Mouse (Mus musculus): Measurements from ENCODE around the gene Psma3. TPM values are rescaled to one million over a fixed set of nuclear protein-coding genes. Genes with fewer than 3 reads are reported as not detected.
"Not testable (repeated sequence)": the region's sequence is repeated elsewhere in the genome, so short reads cannot be mapped to it uniquely, and the experiment has no call there.

Psma3 gene
- polyA plus RNA-seq, 1 experiment from 2014 or later = 599 TPM

DNA sequence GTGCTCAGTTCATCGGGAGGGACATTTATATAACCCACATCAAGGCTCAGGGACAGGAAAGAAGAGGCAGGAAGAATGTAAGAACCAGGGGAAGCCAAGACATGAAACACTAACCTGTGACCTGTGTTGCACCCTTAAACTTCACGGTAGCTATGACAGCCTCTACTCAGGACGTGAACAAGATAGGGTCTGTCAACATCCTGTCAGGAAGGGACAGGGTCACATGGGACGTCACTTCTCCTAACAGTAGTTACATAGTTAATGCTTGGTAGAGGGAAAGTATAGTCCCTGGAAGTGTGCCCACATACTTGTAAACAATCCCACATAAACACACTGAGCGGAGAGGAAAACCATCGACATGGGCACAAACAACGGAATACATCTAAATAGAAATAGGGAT is 32.5 kb downstream of the Psma3 start:
- H3K4me1 ChIP-seq (replicated peaks) = peaks cover 2% of the 10 kb centered on the region
- H3K27me3 ChIP-seq = no peaks in the 10 kb centered on the region
- no peak overlapping the region for H3K4me2 ChIP-seq
- H3K27ac ChIP-seq = no peak overlapping the region
- no peak for ATAC-seq (ENCODE audit: low FRiP score)
- no peaks in the 10 kb centered on the region for H3K9me3 ChIP-seq
- peaks cover 71% of the 10 kb centered on the region for H3K36me3 ChIP-seq
- no peak overlapping the region for H3K9ac ChIP-seq
- H3K4me3 ChIP-seq = no peak overlapping the region
- WGBS = 90% methylated on average over 7 of the region's 7 CpGs

DNA sequence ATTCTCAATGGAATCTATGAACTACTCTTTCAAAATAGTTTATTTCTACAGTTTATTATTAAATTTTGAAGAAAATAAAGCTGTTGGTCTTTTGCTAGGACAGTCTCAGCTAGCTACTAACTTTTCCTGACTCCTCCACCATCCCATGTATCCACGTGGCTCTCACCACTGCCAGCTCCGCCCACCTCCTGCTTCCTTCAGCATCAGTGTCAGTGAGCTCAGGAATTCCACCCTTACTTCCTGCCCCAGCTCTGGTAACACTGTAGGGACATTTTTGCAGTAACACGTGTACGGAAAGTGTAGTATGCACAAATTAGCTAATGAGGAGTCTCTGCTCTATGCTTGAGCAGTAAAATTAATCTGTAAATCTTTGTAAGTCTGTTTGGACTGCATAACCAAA is 35.3 kb downstream of the Psma3 start:
- H3K4me1 ChIP-seq (replicated peaks) = peaks cover 26% of the 10 kb centered on the region
- H3K36me3 ChIP-seq = peaks cover 61% of the 10 kb centered on the region
- WGBS = 70% methylated on average over 4 of the region's 4 CpGs
- no peak overlapping the region for H3K4me2 ChIP-seq
- no peaks in the 10 kb centered on the region for H3K9me3 ChIP-seq
- no peak overlapping the region for H3K9ac ChIP-seq
- no peak for ATAC-seq (ENCODE audit: low FRiP score)
- H3K4me3 ChIP-seq = no peak overlapping the region
- no peak overlapping the region for H3K27ac ChIP-seq
- no peaks in the 10 kb centered on the region for H3K27me3 ChIP-seq

DNA sequence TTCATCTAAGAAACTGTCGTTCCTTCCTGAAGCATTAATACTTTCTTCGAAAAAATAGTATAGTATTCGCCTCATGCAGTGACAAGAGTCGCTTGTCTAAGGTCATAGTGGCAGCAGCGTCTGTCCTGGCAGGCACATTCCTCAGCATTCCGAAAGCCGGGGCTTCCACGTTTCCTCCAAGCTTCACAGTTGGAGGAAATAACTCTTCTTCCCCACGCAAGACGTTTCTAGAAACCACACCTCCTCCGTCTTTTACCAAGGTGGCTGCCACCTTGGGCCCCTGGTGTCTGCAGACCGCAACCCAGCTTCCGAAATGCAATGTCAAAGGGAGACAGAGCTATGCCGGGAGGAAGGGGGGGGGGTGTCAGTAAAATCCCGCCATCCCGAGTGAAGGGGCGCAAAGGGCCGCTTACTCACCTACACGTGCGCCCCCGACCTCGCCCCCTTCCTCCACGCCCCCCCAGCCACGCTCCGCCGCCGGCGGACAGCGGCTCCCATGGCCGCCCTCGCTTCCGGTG is 40.5 kb downstream of the Psma3 start:
- H3K4me1 ChIP-seq (replicated peaks) = peaks cover 31% of the 10 kb centered on the region
- 1% methylated on average over 32 of the region's 32 CpGs for WGBS
- peaks cover 23% of the 10 kb centered on the region for H3K36me3 ChIP-seq
- H3K27me3 ChIP-seq = no peaks in the 10 kb centered on the region
- peak overlapping the region; percentile 81 for H3K4me3 ChIP-seq
- H3K9me3 ChIP-seq = no peaks in the 10 kb centered on the region
- peak overlapping the region; percentile 84 for H3K4me2 ChIP-seq
- ATAC-seq (ENCODE audit: low FRiP score) = no peak
- H3K9ac ChIP-seq = peak overlapping the region; percentile 87
- H3K27ac ChIP-seq = peak overlapping the region; percentile 98

DNA sequence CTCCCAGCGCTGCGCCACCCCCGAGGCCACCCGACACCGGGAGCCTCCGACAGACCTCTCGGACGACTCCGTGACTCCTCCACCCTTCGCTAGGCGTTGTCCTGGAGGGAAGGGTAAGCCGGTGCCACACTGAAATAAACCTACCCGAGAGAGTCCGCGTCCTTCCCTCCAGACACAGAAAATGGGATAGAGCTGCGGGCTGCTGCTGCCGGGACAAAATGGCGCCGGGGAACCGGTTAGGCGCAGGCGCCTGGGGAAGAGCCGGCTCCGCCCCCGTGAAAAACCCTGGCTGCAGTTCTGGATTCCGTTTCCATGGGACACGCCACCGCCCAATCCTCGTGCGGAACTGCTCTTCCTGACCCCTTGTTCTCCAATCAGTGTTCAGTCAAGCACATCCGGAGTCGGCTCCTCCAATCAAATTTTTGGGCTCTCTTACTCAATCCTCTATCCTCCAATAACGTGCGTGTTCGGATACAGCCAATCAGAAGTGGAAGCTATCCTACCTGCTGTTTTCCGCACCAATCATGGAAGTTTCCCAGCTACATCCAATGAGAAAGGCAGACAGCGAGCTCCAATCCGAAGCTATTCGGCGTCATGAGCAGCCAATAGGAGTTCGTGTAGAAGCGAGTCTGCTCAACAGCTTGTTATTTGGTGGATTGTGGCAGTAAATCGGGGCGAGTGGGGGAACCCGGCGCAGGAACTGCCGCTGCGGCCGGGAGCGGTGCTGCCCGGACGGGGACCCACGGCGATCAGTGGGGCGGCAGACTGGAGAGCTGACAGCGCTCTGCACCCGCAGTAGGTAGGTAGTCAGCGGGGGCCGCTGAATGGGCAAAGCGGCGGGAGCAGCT is 41.2 kb downstream of the Psma3 start, which contains the start of gene Arid4a:
Gene Arid4a (plus strand): TSS at position 628 of the 848 bp plus-strand sequence.
- peak within 1 kb of the TSS; percentile 89 for H3K9ac ChIP-seq
- WGBS = under 1% methylated on average over 61 of the region's 61 CpGs
- peak; percentile 99 for ATAC-seq (ENCODE audit: low FRiP score)
- no peaks in the 10 kb centered on the region for H3K9me3 ChIP-seq
- H3K4me1 ChIP-seq (replicated peaks) = peaks cover 31% of the 10 kb centered on the region
- H3K4me2 ChIP-seq = peak within 1 kb of the TSS; percentile 86
- no peaks in the 10 kb centered on the region for H3K27me3 ChIP-seq
- peak within 1 kb of the TSS; percentile 98 for H3K27ac ChIP-seq
- H3K36me3 ChIP-seq = peaks cover 25% of the 10 kb centered on the region
- peak within 1 kb of the TSS; percentile 98 for H3K4me3 ChIP-seq

DNA sequence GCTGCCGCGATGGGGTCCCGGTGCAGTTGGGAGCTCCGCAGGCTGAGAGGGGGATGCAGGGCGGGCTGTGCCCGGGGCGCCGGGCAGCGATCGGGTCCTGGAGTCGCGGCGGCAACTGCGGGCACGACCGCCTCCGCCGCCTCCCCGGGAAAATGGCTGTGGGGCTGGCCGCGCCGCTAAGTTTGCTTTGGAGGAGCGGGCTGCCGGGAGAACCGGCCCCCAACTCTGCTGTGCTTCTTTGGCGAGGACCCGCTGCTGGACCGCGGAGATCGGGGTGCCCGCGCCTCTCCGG is 41.7 kb downstream of the Psma3 start:
- peaks cover 31% of the 10 kb centered on the region for H3K36me3 ChIP-seq
- H3K9ac ChIP-seq = peak overlapping the region; percentile 89
- peak overlapping the region; percentile 86 for H3K4me2 ChIP-seq
- H3K4me1 ChIP-seq (replicated peaks) = peaks cover 31% of the 10 kb centered on the region
- H3K27me3 ChIP-seq = no peaks in the 10 kb centered on the region
- under 1% methylated on average over 33 of the region's 33 CpGs for WGBS
- H3K27ac ChIP-seq = peak overlapping the region; percentile 93
- no peak for ATAC-seq (ENCODE audit: low FRiP score)
- no peaks in the 10 kb centered on the region for H3K9me3 ChIP-seq
- H3K4me3 ChIP-seq = peak overlapping the region; percentile 98

DNA sequence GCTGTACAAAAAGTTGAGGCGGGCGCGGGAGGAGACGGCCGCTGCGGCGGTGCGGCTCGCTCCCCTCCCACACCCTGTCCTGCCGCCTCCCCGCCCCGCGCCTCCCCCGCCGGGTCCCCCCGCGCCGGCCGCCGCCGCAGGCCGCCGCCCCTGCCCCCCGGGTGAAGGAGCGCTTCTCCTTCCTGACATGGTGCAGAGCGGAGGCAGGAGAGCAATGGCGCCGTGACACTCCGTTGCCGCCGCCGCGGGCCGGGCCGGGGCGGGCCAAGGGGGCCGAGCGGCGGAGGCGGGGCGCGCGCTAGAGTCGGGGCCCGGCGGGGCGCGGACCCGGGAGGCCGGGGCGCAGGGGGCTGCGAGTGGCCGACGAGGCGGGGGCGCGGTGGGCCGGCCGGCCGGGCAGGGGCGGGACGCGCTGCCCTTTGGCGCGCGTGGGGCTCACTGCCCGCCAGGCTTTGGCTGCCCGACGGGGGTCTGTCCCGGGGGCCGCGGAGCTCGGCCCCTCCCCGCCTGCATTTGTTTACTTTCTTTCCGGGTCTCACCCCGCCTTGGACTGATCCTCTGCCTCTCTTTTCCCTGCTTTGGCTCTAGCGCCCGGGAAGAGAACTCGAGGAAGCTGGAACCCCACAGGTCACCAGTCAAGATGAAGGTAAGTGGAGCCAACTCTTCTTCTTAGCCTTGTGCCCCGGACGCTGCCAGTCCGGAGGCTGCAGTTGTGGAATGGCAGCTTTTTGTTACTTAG is 42.3 kb downstream of the Psma3 start:
- ATAC-seq (ENCODE audit: low FRiP score) = no peak
- Histone ChIP-seq H3K4me1 (replicated peaks) (peaks cover 31% of the 10 kb centered on the region), H3K9ac (peak overlapping the region; percentile 89), H3K4me3 (peak overlapping the region; percentile 98), H3K27ac (peak overlapping the region; percentile 93), H3K9me3 (no peaks in the 10 kb centered on the region), H3K27me3 (no peaks in the 10 kb centered on the region), H3K4me2 (peak overlapping the region; percentile 86), H3K36me3 (peaks cover 31% of the 10 kb centered on the region)
- WGBS = under 1% methylated on average over 54 of the region's 82 CpGs

DNA sequence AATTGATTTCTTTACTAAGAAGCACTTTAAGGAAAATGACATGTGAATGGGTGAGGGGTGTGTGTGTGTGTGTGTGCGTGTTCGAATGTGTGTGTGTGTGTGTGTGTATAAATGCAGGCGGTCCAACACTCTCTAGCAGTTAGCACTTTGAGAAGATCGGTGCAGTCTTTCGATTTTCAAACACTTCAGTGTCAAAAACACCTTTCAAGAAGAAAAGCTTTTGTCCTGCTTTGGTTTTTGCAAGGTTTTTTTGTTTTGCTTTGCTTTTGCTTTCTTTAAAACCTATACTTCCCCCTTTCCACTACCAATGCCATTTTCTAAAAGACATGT is 42.8 kb downstream of the Psma3 start:
- Histone ChIP-seq H3K9ac (peak overlapping the region; percentile 89), H3K4me1 (replicated peaks) (peaks cover 25% of the 10 kb centered on the region), H3K36me3 (peaks cover 30% of the 10 kb centered on the region), H3K4me2 (peak overlapping the region; percentile 86), H3K27me3 (no peaks in the 10 kb centered on the region), H3K4me3 (peak overlapping the region; percentile 98), H3K27ac (peak overlapping the region; percentile 93; the same call in 1 of the 2 replicates), H3K9me3 (no peaks in the 10 kb centered on the region)
- WGBS = 16% methylated on average over 5 of the region's 5 CpGs
- no peak for ATAC-seq (ENCODE audit: low FRiP score)

DNA sequence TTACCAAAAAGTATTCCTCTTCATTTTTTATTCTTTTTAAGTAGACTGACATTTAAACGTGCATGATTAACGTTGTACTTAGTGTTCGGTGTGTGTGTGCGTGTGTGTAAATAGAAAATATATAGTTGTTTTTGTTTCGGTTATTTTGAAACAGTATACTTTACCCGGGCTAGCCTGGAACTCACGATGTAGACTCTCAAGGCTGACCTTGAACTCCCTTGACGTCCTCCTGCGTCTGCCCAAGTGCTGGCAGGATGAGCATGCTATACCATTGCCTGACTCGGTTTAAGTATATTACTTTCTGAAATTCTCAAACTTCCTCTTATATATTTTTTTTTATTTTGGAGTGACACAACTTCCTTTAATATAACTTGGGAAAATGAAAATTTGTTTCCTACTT is 43.4 kb downstream of the Psma3 start:
- H3K36me3 ChIP-seq = peaks cover 32% of the 10 kb centered on the region
- H3K27me3 ChIP-seq = no peaks in the 10 kb centered on the region
- peaks cover 21% of the 10 kb centered on the region for H3K4me1 ChIP-seq (replicated peaks)
- H3K9me3 ChIP-seq = no peaks in the 10 kb centered on the region
- no peak overlapping the region for H3K9ac ChIP-seq
- peak overlapping the region; percentile 86 for H3K4me2 ChIP-seq
- no peak for ATAC-seq (ENCODE audit: low FRiP score)
- H3K4me3 ChIP-seq = no peak overlapping the region
- no peak overlapping the region for H3K27ac ChIP-seq
- WGBS = 85% methylated on average over 10 of the region's 10 CpGs

DNA sequence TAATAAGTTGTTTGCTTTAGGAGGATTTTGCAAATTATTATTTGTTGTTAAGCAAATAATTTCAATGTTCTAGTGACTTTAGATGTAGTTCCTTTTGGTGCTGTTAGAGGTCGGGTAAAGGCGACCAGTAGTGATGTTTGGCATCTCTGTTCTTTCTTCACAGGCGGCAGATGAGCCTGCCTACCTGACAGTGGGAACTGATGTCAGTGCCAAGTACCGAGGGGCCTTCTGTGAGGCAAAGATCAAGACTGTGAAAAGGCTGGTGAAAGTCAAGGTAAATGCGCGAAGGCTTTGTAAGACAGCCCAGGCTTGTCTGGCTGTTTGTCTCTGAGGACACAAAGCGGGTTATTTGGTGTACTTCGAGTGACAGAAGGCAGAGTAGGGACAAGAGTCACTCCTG is 44.8 kb downstream of the Psma3 start:
- no peak overlapping the region for H3K27ac ChIP-seq
- H3K4me2 ChIP-seq = no peak overlapping the region
- no peaks in the 10 kb centered on the region for H3K9me3 ChIP-seq
- no peak overlapping the region for H3K4me3 ChIP-seq
- no peak for ATAC-seq (ENCODE audit: low FRiP score)
- peaks cover 10% of the 10 kb centered on the region for H3K4me1 ChIP-seq (replicated peaks)
- 89% methylated on average over 8 of the region's 8 CpGs for WGBS
- no peaks in the 10 kb centered on the region for H3K27me3 ChIP-seq
- no peak overlapping the region; the same call in 1 of the 2 replicates for H3K9ac ChIP-seq
- peaks cover 41% of the 10 kb centered on the region for H3K36me3 ChIP-seq

DNA sequence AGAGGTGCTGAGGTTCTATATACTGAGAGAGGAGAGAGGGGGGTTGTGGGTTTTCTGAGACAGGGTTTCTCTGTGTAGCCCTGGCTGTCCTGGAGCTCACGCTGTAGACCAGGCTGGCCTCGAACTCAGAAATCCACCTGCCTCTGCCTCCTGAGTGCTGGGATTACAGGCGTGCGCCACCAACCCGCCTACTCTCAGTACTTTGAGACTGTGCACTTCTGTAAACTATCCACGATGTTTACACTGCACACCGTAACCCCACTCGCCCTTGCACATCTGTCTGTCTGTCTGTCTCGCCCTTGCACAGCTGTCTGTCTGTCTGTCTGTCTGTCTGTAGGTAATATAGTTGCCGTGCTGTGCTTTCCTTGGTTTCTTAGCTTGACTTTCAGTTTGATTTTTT is 50.0 kb downstream of the Psma3 start:
- 96% methylated on average over 10 of the region's 10 CpGs for WGBS
- Histone ChIP-seq H3K4me1 (replicated peaks) (no peaks in the 10 kb centered on the region), H3K9me3 (no peaks in the 10 kb centered on the region), H3K27me3 (no peaks in the 10 kb centered on the region), H3K4me2 (no peak overlapping the region), H3K27ac (no peak overlapping the region), H3K4me3 (no peak overlapping the region), H3K36me3 (peaks cover 84% of the 10 kb centered on the region), H3K9ac (no peak overlapping the region)
- no peak for ATAC-seq (ENCODE audit: low FRiP score)

DNA sequence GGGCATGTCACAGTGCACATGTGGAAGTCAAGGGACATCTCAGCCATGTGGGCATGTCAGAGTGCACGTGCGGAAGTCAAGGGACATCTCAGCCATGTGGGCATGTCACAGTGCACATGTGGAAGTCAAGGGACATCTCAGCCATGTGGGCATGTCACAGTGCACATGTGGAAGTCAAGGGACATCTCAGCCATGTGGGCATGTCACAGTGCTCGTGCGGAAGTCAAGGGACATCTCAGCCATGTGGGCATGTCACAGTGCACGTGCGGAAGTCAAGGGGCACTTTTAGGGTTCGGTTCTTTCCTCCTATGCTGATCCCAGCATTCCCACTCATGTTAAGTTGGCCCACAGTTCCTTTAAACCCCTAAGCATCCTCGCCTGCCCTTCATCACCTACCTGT is 53.8 kb downstream of the Psma3 start:
- peaks cover 70% of the 10 kb centered on the region for H3K36me3 ChIP-seq
- H3K9me3 ChIP-seq; H3K27ac ChIP-seq; H3K27me3 ChIP-seq; H3K4me2 ChIP-seq; H3K9ac ChIP-seq; H3K4me3 ChIP-seq; H3K4me1 ChIP-seq (replicated peaks); ATAC-seq (ENCODE audit: low FRiP score): not testable (repeated sequence)
- 95% methylated on average over 8 of the region's 8 CpGs for WGBS

DNA sequence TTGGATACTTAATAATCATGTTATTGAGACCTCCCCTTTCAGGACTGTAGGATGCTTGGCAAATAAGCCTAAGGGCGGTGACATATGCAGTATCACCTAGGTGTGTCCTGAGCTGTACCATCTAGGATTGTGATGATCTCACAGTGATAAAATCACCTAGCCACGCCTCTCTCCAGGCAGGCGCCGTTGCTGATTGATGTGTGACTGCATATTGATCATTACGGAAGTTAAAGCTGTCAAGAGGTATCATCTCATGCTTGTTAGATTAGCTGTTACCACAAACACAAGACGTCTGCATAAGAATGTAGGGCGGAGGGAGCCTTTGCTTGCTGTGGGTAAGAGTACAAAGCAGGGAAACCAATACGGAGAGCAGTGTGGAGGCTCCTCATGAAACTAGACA is 55.8 kb downstream of the Psma3 start:
- no peaks in the 10 kb centered on the region for H3K4me1 ChIP-seq (replicated peaks)
- WGBS = 89% methylated on average over 8 of the region's 8 CpGs
- H3K27ac ChIP-seq = no peak overlapping the region
- no peak overlapping the region for H3K4me3 ChIP-seq
- no peak for ATAC-seq (ENCODE audit: low FRiP score)
- H3K9me3 ChIP-seq = no peaks in the 10 kb centered on the region
- peaks cover 51% of the 10 kb centered on the region for H3K36me3 ChIP-seq
- H3K27me3 ChIP-seq = no peaks in the 10 kb centered on the region
- no peak overlapping the region for H3K4me2 ChIP-seq
- no peak overlapping the region for H3K9ac ChIP-seq
